Mouse (Mus musculus): ENCODE measurements around the gene Cops7b. TPM values are rescaled to one million over a fixed set of nuclear protein-coding genes. Genes with fewer than 3 reads are reported as not detected.
"Not testable (repeated sequence)": the region's sequence is repeated elsewhere in the genome, so short reads cannot be mapped to it uniquely, and the experiment has no call there.

The Cops7b gene
- total RNA-seq (2014; fragmentation: Nextera tagmentation) = 16.9 and 33.6 TPM in 2 replicates
- total RNA-seq (2017) = 29.1 and 29.3 TPM in 2 replicates
- 43.8 and 47.6 TPM in 2 replicates for polyA plus RNA-seq (2012)

GRCm38 (mm10) chr1:86582451-86583096 is at the start of gene Cops7b, which contains the start of gene Pde6d:
Cops7b (plus strand) TSS chr1:86582904.
Pde6d (minus strand) TSS chr1:86582629.
- no peak for TF ChIP-seq GATA1 (IDR thresholded peaks at IDR 0.05; ENCODE audit: borderline replicate concordance, low read length)
- no peak for TF ChIP-seq TAL1 (conservative IDR thresholded peaks at IDR 0.05; ENCODE audit: low read depth, low read length)
- TF ChIP-seq CTCF (IDR thresholded peaks at IDR 0.05; ENCODE audit: low read depth, low read length) = no peak
- TF ChIP-seq POLR2AphosphoS5 (IDR thresholded peaks at IDR 0.05; ENCODE audit: insufficient replicate concordance, low read depth, low read length) = no peak; the same call in 1 of the 2 replicates
- TF ChIP-seq GATA2 (IDR thresholded peaks at IDR 0.05; ENCODE audit: borderline replicate concordance, low read depth, low read length) = no peak
- peaks cover 33% of the 10 kb centered on the region for H3K36me3 ChIP-seq (replicated peaks)
- H3K4me3 ChIP-seq (ENCODE audit: low read depth, low read length) = peak within 1 kb of the TSS; percentile 78
- DNase-seq (ENCODE audit: low spot score) (peak; percentile 99), ATAC-seq (ENCODE audit: extremely low read depth, insufficient number of reproducible peaks, low FRiP score, poor library complexity, severe bottlenecking) (peak; percentile 91)
- peaks cover 43% of the 10 kb centered on the region for H3K4me1 ChIP-seq (ENCODE audit: insufficient read depth, low read depth, low read length)
- no peaks in the 10 kb centered on the region for H3K9me3 ChIP-seq (replicated peaks)
- H3K27me3 ChIP-seq (ENCODE audit: insufficient read depth, low read length) = no peaks in the 10 kb centered on the region

DNA sequence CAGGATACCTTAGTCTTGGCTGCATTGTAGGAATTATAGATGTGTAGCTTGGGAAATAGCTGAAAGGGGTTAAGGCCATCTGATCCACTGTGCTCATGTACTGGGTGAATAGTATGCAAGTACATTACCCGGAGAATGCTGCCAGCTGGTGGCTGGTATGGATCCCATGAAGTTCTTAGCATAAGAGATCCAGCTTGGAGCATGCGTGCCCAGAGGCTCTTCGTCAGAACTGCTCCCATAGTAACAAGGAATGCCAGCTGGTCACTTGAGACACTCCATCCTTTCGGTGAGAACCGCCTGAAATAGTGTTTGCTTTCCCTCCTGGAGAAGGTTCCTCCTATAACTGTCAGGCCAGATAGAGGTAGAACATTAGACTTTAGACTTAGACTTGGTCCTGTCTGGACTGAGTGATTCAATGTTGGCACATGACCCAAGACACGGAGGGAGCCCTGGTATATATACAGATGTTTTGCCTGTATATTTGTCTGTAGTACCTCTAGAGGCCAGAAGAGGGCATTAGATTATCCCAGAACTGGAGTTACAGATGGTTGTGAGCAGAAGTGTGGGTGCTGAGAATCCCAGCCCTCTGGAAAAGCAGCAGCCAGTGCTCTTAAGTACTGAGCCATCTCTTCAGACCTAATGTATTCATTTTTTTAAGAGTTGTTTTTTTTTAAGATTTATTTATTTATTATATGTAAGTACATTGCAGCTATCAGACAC is 49.1 kb upstream of the Cops7b start:
- H3K4me1 ChIP-seq (ENCODE audit: insufficient read depth, low read depth, low read length) = peaks cover 40% of the 10 kb centered on the region
- H3K36me3 ChIP-seq (replicated peaks) = peaks cover 44% of the 10 kb centered on the region
- peaks cover 6% of the 10 kb centered on the region for H3K9me3 ChIP-seq (replicated peaks)
- no peak for TF ChIP-seq GATA1 (IDR thresholded peaks at IDR 0.05; ENCODE audit: borderline replicate concordance, low read length)
- peak; percentile 42; the same call in 1 of the 2 replicates for TF ChIP-seq CTCF (IDR thresholded peaks at IDR 0.05; ENCODE audit: low read depth, low read length)
- no peak for TF ChIP-seq TAL1 (conservative IDR thresholded peaks at IDR 0.05; ENCODE audit: low read depth, low read length)
- peak; percentile 91; the same call in 1 of the 2 replicates for TF ChIP-seq POLR2AphosphoS5 (IDR thresholded peaks at IDR 0.05; ENCODE audit: insufficient replicate concordance, low read depth, low read length)
- TF ChIP-seq GATA2 (IDR thresholded peaks at IDR 0.05; ENCODE audit: borderline replicate concordance, low read depth, low read length) = no peak
- H3K27me3 ChIP-seq (ENCODE audit: insufficient read depth, low read length) = no peaks in the 10 kb centered on the region
- no peak overlapping the region for H3K4me3 ChIP-seq (ENCODE audit: low read depth, low read length)
- no peak for ATAC-seq (ENCODE audit: extremely low read depth, insufficient number of reproducible peaks, low FRiP score, poor library complexity, severe bottlenecking)
- no peak for DNase-seq (ENCODE audit: low spot score)

DNA sequence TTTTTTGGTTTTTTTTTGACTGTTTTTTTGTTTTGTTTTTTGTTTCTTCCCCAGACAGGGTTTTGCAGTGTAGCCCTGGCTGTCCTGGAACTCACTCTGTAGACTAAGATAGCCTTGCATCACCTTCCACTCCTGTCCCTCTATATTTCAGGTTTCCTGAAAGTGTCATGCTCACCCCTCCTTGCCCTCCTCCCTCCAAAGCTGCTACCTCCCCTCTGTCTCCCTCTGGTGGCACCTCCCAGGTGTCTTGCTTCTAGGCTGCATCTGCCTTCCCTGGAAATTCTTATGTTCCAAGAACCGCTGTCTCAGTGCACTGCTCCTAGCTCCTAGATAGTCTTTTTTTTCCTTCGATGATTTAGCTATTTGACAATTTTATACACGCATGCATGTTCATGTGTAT is 44.3 kb upstream of the Cops7b start:
- ATAC-seq (ENCODE audit: extremely low read depth, insufficient number of reproducible peaks, low FRiP score, poor library complexity, severe bottlenecking) = no peak
- Histone ChIP-seq H3K36me3 (replicated peaks) (peaks cover 31% of the 10 kb centered on the region), H3K9me3 (replicated peaks) (peaks cover 4% of the 10 kb centered on the region), H3K4me3 (ENCODE audit: low read depth, low read length) (no peak overlapping the region), H3K4me1 (ENCODE audit: insufficient read depth, low read depth, low read length) (peaks cover 8% of the 10 kb centered on the region; the same call in 1 of the 2 replicates), H3K27me3 (ENCODE audit: insufficient read depth, low read length) (no peaks in the 10 kb centered on the region)
- DNase-seq (ENCODE audit: low spot score) = no peak
- TF ChIP-seq TAL1 (conservative IDR thresholded peaks at IDR 0.05; ENCODE audit: low read depth, low read length) = no peak
- TF ChIP-seq CTCF (IDR thresholded peaks at IDR 0.05; ENCODE audit: low read depth, low read length) = 0 out of 2 replicates have a peak, but pooled peaks have one; percentile 7

GRCm38 (mm10) chr1:86539583-86539982 is 43.1 kb upstream of the Cops7b start:
- peaks cover 39% of the 10 kb centered on the region for H3K36me3 ChIP-seq (replicated peaks)
- H3K27me3 ChIP-seq (ENCODE audit: insufficient read depth, low read length); ATAC-seq (ENCODE audit: extremely low read depth, insufficient number of reproducible peaks, low FRiP score, poor library complexity, severe bottlenecking); H3K9me3 ChIP-seq (replicated peaks); H3K4me3 ChIP-seq (ENCODE audit: low read depth, low read length); DNase-seq (ENCODE audit: low spot score); H3K4me1 ChIP-seq (ENCODE audit: insufficient read depth, low read depth, low read length): not testable (repeated sequence)

DNA sequence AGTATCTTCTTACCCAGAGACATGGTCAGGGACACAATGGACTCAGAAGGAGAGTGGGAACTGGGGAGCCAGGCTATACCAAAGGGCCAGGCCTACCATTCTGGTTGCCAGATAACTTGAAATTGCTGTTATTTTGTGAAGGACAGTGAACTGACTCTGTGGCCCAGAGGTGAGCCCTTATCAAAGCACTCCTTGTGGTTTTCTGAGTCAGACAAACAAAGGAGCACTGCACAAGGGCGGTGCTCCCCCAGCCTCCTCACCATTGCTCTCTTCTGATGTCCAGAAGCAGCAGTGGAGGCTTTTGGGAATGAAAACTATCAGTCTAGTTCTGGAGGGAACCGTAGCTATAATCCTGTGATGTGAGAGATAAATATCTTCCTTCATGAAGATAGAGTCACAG is 40.1 kb upstream of the Cops7b start:
- H3K36me3 ChIP-seq (replicated peaks) = peaks cover 65% of the 10 kb centered on the region
- no peak overlapping the region for H3K4me3 ChIP-seq (ENCODE audit: low read depth, low read length)
- DNase-seq (ENCODE audit: low spot score) (no peak), ATAC-seq (ENCODE audit: extremely low read depth, insufficient number of reproducible peaks, low FRiP score, poor library complexity, severe bottlenecking) (no peak)
- H3K27me3 ChIP-seq (ENCODE audit: insufficient read depth, low read length) = no peaks in the 10 kb centered on the region
- no peaks in the 10 kb centered on the region for H3K9me3 ChIP-seq (replicated peaks)
- H3K4me1 ChIP-seq (ENCODE audit: insufficient read depth, low read depth, low read length) = peaks cover 8% of the 10 kb centered on the region; the same call in 1 of the 2 replicates
- TF ChIP-seq CTCF (IDR thresholded peaks at IDR 0.05; ENCODE audit: low read depth, low read length) (no peak), GATA1 (IDR thresholded peaks at IDR 0.05; ENCODE audit: borderline replicate concordance, low read length) (no peak), TAL1 (conservative IDR thresholded peaks at IDR 0.05; ENCODE audit: low read depth, low read length) (no peak), GATA2 (IDR thresholded peaks at IDR 0.05; ENCODE audit: borderline replicate concordance, low read depth, low read length) (no peak), POLR2AphosphoS5 (IDR thresholded peaks at IDR 0.05; ENCODE audit: insufficient replicate concordance, low read depth, low read length) (no peak)

DNA sequence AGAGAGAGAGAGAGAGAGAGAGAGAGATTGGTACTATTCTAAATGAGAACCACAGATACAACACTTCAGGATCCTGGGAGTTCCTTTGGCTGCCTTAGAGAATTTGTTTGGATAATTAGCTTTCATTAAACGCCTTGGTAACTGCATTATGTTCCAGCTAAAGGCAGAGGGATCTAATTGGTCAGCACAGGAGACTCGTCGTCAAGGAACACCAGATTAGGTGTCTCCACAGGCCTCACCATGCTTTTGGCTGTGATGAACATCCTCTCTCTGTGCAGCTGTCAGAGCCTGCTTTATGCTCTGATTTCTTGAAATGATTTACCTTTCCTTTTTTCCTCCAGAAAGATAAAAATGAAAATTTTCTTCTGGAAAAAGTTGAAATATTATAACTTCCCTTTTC is 35.9 kb upstream of the Cops7b start:
- ATAC-seq (ENCODE audit: extremely low read depth, insufficient number of reproducible peaks, low FRiP score, poor library complexity, severe bottlenecking) = no peak
- peaks cover 12% of the 10 kb centered on the region for H3K4me1 ChIP-seq (ENCODE audit: insufficient read depth, low read depth, low read length)
- H3K9me3 ChIP-seq (replicated peaks) = no peaks in the 10 kb centered on the region
- no peak overlapping the region for H3K4me3 ChIP-seq (ENCODE audit: low read depth, low read length)
- no peak for DNase-seq (ENCODE audit: low spot score)
- TF ChIP-seq POLR2AphosphoS5 (IDR thresholded peaks at IDR 0.05; ENCODE audit: insufficient replicate concordance, low read depth, low read length) = no peak
- no peak for TF ChIP-seq TAL1 (conservative IDR thresholded peaks at IDR 0.05; ENCODE audit: low read depth, low read length)
- TF ChIP-seq GATA1 (IDR thresholded peaks at IDR 0.05; ENCODE audit: borderline replicate concordance, low read length) = no peak
- TF ChIP-seq GATA2 (IDR thresholded peaks at IDR 0.05; ENCODE audit: borderline replicate concordance, low read depth, low read length) = no peak
- no peak for TF ChIP-seq CTCF (IDR thresholded peaks at IDR 0.05; ENCODE audit: low read depth, low read length)
- peaks cover 88% of the 10 kb centered on the region for H3K36me3 ChIP-seq (replicated peaks)
- H3K27me3 ChIP-seq (ENCODE audit: insufficient read depth, low read length) = no peaks in the 10 kb centered on the region
